Mouse (Mus musculus): Measurements from ENCODE around the gene Rabep1.
"Not testable (repeated sequence)": the region's sequence is repeated elsewhere in the genome, so short reads cannot be mapped to it uniquely, and the experiment has no call there.

The Rabep1 gene

GRCm38 (mm10) chr11:70826207-70826606 is 18.4 kb upstream of the Rabep1 start:
- in situ Hi-C loops (cut with MboI; ENCODE audit: low pct_unique_long_range_greater_than_20kb in 1 of 2, low sequenced_read_pairs in 2 of 2, unreplicated experiment in 1 of 2) = no loop called here

DNA sequence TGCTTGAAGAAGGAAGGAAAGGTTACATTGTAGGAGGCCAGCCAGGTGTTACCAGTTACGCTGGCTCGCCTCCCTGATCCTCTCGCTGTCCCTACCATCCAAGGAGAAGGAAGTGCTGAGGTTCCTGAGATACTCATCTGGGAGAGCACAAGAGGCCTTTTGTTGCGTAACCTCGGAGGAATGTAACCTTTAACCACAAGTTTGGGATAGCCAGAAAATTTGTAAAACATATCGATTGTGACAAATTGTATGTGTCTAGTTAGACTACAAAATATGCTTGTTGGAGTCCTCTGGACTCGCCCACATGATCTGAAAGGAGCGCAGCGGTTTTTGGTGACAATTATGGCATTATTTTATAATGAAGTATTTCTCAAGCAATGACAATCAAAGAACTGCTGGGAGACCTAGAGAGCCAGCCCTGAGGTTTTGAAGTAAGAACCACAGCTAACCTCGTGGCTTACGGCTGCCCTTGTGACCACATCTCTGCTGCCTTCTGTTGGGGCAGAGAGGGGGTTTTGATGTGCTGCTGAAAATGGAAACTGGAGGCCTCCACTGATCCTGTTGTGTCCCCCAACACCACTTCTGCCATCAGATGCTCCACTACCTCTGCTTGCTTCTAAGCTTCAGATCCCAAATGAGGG is 15.5 kb upstream of the Rabep1 start:
- in situ Hi-C loops (cut with MboI; ENCODE audit: low pct_unique_long_range_greater_than_20kb in 1 of 2, low sequenced_read_pairs in 2 of 2, unreplicated experiment in 1 of 2) = no loop called here

DNA sequence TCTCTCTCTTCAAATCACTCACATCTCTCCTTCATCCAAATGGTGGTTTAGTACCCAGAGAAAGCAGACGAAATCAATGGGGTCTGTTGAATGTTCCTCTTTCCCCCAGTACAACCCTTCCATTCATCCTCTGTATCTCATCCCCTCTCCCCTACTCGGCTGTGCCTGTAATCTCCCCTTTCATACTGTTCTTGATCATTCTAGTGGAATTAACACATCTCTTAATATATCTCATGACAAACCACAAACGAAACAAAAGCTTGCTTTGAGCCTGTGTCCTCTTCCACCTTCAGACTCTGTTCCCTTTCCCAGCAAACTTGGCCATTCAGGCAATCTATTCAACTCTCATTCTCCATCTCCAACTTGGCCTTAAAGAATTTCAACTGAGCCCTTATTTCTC is 13.4 kb upstream of the Rabep1 start:
- in situ Hi-C loops (cut with MboI; ENCODE audit: low pct_unique_long_range_greater_than_20kb in 1 of 2, low sequenced_read_pairs in 2 of 2, unreplicated experiment in 1 of 2) = no loop called here

- in situ Hi-C loops (cut with MboI; ENCODE audit: low pct_unique_long_range_greater_than_20kb in 1 of 2, low sequenced_read_pairs in 2 of 2, unreplicated experiment in 1 of 2) = no loop called here
These were observed 11.2 kb upstream of the Rabep1 start for GRCm38 (mm10) chr11:70833408-70833807.

GRCm38 (mm10) chr11:70833831-70834230 is 10.7 kb upstream of the Rabep1 start:
- in situ Hi-C loops (cut with MboI; ENCODE audit: low pct_unique_long_range_greater_than_20kb in 1 of 2, low sequenced_read_pairs in 2 of 2, unreplicated experiment in 1 of 2) = no loop called here

DNA sequence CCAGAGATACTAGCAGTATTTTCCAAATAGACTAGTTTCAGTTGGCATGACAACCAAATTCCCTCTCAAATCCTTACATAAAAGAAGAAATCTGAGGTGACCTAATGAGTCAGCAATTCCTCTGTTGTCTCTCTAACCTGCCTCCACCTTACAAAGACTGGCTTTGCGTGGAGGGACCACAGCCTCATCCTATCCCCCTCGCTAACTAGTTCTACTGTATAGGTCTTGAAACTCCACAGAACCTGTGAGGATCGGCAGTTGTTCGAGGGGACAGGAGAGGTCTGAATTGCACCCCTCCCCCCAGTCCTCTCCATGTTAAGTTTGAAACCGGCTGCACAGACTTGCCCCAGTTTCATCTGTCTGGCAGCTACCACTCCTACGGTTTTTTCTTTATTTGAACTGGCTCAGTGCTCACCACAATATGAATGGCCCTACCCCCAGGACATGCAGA is 9.2 kb upstream of the Rabep1 start:
- in situ Hi-C loops (cut with MboI; ENCODE audit: low pct_unique_long_range_greater_than_20kb in 1 of 2, low sequenced_read_pairs in 2 of 2, unreplicated experiment in 1 of 2) = no loop called here

GRCm38 (mm10) chr11:70837031-70837430 is 7.5 kb upstream of the Rabep1 start:
- in situ Hi-C loops (cut with MboI; ENCODE audit: low pct_unique_long_range_greater_than_20kb in 1 of 2, low sequenced_read_pairs in 2 of 2, unreplicated experiment in 1 of 2) = no loop called here

DNA sequence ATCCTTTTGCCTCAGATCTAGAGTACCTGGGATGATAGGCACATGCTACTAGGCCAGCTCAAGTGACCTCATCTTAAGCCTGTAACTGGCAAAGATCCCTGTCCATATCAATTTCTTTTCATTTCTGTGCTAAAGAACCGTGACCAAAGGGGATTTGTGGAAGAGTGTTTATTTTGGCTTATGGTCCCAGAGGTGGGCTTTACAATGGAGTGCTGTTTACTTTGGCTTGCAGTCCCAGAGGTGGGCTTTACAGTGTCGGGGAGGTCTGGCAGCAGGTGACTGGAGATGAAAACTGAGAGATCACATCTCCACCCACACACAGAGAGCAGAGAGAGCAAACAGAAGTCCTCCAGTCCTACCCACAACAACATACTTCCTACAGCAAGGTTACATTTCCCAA is 6.0 kb upstream of the Rabep1 start:
- in situ Hi-C loops (cut with MboI; ENCODE audit: low pct_unique_long_range_greater_than_20kb in 1 of 2, low sequenced_read_pairs in 2 of 2, unreplicated experiment in 1 of 2) = no loop called here

DNA sequence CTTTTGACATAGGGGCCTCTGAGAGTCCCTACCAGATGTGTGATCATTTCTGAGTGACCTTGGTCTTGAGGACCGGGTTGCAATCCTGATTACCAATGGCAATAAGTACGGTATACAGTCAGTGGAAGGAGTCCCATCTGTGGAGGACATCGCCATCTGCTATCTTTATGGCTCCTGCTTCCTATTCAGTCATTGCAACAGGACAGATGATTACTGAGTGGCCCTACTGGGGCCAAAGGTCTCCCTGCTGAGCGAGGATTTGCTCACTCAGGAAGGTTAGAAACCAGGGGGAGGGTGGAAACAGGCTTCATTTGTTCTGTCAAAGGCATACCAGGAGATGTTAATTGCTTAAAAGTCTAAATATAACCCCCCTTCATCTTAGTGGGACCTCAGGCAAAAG is 1.6 kb upstream of the Rabep1 start:
- in situ Hi-C loops (cut with MboI; ENCODE audit: low pct_unique_long_range_greater_than_20kb in 1 of 2, low sequenced_read_pairs in 2 of 2, unreplicated experiment in 1 of 2) = no loop called here

GRCm38 (mm10) chr11:70843701-70844551 is 652 bp upstream of the Rabep1 start:
- in situ Hi-C loops (cut with MboI; ENCODE audit: low pct_unique_long_range_greater_than_20kb in 1 of 2, low sequenced_read_pairs in 2 of 2, unreplicated experiment in 1 of 2) = no loop called here

- in situ Hi-C loops (cut with MboI; ENCODE audit: low pct_unique_long_range_greater_than_20kb in 1 of 2, low sequenced_read_pairs in 2 of 2, unreplicated experiment in 1 of 2) = no loop called here
These were observed 940 bp downstream of the Rabep1 start for GRCm38 (mm10) chr11:70845457-70845978.

DNA sequence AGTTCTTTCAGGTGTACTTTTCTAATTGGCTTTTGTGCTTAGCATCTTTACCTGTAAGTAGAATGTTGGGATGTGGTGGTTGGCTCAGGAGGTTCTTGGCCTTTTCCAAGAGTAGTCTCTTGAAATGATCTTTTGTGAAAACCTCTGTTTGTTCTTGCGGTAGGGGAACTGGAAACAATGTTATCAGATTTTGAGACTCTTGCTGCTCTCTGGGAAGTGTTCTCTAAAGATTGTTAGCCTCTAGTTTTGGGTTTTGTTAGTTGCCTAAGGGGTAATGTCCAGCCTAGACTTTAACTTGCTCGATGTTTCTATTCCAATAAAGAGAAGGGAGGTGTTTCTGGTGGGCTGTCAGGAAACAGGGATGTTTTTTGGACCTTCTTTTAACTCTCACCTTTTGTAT is 1.5 kb downstream of the Rabep1 start:
- in situ Hi-C loops (cut with MboI; ENCODE audit: low pct_unique_long_range_greater_than_20kb in 1 of 2, low sequenced_read_pairs in 2 of 2, unreplicated experiment in 1 of 2) = no loop called here

DNA sequence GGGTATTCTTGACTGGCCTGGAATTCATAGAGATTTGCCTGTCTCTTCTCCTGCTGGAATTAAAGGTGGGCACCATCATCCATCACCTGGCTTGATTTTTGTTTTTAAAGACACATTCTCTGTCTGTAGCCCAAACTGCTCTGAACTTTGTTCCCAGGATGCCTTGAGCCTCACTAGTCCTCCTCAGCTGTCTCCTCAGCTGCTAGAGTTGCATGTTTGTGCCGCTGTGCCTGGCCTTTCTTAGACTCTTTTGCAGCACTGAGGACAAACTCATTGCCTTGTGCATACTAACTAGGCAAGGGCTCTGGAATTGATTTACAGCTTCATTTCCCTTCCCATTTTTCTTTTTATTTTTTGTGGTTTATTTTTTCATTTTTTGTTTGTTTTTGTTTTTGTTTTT is 15.8 kb downstream of the Rabep1 start:
- in situ Hi-C loops (cut with MboI; ENCODE audit: low pct_unique_long_range_greater_than_20kb in 1 of 2, low sequenced_read_pairs in 2 of 2, unreplicated experiment in 1 of 2) = no loop called here

DNA sequence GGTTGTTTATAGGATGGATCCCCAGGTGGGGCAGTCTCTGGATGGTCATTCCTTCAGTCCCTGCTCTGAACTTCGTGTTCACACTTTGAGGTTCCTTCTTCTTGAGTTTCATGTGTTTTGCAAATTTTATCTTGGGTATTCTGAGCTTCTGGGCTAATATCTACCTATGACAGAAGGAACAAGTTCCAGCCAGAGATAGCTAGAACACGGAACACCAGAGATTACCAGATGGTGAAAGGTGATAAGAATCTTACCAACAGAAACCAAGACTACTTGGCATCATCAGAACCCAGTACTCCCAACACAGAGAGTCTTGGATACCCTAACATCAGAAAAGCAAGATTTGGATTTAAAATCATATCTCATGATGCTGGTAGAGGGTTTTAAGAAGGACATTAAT is 18.6 kb downstream of the Rabep1 start:
- in situ Hi-C loops (cut with MboI; ENCODE audit: low pct_unique_long_range_greater_than_20kb in 1 of 2, low sequenced_read_pairs in 2 of 2, unreplicated experiment in 1 of 2) = not testable (repeated sequence)

DNA sequence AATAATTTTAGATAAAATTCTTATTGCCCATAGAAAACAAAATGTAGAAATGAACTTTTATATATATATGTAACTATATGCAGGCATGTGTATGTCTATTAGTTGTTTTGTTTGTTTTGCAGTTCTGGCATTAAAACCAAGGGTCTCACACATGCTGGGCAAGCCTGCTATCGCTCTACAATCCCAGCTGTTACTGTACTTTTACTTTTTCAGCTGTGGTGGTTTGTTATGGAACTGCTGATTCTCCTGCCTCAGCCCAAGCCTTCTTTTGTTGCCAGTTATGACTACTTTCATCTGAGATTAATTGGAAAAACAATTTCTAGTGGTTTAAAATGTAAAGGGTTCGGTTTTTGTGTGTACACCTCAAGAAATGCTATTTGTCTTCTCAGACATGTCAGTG is 20.6 kb downstream of the Rabep1 start:
- in situ Hi-C loops (cut with MboI; ENCODE audit: low pct_unique_long_range_greater_than_20kb in 1 of 2, low sequenced_read_pairs in 2 of 2, unreplicated experiment in 1 of 2) = no loop called here

GRCm38 (mm10) chr11:70869263-70869662 is 24.7 kb downstream of the Rabep1 start:
- in situ Hi-C loops (cut with MboI; ENCODE audit: low pct_unique_long_range_greater_than_20kb in 1 of 2, low sequenced_read_pairs in 2 of 2, unreplicated experiment in 1 of 2) = no loop called here

DNA sequence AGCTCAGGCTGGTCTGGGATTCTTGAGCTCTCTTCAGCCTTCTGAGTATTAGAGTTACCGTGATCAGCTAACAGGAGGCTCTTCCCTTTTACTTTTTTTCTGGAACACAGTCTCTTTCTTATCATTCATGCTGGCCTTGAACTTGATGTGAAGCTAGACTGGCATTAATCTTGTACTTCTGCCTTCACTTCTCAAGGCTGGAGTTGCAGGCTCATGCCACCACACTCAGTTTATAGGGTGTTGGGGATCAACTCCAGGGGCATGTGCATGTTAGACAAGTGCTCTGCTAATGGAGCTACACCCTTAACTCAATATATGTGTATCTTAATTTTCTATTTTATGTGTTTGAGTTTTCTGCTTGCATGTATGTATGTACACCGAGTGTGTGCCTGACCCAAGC is 25.2 kb downstream of the Rabep1 start:
- in situ Hi-C loops (cut with MboI; ENCODE audit: low pct_unique_long_range_greater_than_20kb in 1 of 2, low sequenced_read_pairs in 2 of 2, unreplicated experiment in 1 of 2) = no loop called here

GRCm38 (mm10) chr11:70870407-70870806 is 25.8 kb downstream of the Rabep1 start:
- in situ Hi-C loops (cut with MboI; ENCODE audit: low pct_unique_long_range_greater_than_20kb in 1 of 2, low sequenced_read_pairs in 2 of 2, unreplicated experiment in 1 of 2) = no loop called here

DNA sequence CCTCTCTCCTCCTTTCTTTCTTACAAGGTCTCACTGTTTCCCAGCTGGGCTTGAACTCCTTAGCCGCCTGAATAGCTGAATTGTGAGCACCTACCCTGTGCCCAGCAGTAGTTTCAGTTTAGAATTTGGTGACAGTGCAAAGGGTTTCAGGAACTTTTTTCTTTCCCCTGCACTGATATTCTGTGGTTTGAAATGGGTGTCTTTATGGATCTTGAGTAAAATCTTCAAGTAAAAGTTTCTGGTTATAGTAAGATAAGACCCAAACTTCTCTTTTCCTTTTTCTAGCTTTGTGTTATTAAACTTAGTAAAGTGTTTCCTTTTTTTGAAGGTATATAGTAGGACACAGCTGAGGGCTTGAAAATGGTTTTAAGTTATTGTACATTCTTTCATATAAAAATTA is 26.5 kb downstream of the Rabep1 start:
- in situ Hi-C loops (cut with MboI; ENCODE audit: low pct_unique_long_range_greater_than_20kb in 1 of 2, low sequenced_read_pairs in 2 of 2, unreplicated experiment in 1 of 2) = no loop called here
